Mouse (Mus musculus) kidney, adult 8-10 months (tissue): ENCODE results near the gene Nuak1.
A peak's percentile ranks its signal among the peaks of the same experiment; 100 is the strongest.

Experiments used
- DNase-seq, 2 experiments: peaks; one replicate each; pipeline ENCODE4 v3.0.0; 2022

Nuak1 gene

GRCm38 (mm10) chr10:84376346-84376745, 64.1 kb downstream of the Nuak1 start:
- DNase-seq = no peak

DNA sequence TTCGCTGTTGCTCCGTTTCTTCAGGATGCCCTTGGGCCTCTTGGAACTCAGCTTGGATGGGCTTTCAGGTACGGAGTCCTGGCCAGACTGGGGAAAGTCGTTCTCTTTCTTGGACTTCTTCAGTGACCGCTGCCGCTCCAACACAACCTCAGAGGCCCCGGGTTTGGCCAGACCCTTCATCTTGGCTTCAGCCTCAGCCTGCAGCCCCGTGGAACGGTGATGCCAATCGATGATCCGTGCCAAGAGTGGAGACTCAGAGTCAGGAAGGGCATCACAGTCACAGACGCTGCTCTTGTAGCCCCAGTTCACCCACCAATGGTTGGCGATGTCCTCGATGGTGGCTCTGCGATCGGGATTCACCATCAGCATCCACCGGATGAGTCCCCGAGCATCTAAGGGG, 65.4 kb downstream of the Nuak1 start:
- no peak for DNase-seq

- no peak for DNase-seq
These were observed 66.9 kb downstream of the Nuak1 start for GRCm38 (mm10) chr10:84373476-84373875.

DNA sequence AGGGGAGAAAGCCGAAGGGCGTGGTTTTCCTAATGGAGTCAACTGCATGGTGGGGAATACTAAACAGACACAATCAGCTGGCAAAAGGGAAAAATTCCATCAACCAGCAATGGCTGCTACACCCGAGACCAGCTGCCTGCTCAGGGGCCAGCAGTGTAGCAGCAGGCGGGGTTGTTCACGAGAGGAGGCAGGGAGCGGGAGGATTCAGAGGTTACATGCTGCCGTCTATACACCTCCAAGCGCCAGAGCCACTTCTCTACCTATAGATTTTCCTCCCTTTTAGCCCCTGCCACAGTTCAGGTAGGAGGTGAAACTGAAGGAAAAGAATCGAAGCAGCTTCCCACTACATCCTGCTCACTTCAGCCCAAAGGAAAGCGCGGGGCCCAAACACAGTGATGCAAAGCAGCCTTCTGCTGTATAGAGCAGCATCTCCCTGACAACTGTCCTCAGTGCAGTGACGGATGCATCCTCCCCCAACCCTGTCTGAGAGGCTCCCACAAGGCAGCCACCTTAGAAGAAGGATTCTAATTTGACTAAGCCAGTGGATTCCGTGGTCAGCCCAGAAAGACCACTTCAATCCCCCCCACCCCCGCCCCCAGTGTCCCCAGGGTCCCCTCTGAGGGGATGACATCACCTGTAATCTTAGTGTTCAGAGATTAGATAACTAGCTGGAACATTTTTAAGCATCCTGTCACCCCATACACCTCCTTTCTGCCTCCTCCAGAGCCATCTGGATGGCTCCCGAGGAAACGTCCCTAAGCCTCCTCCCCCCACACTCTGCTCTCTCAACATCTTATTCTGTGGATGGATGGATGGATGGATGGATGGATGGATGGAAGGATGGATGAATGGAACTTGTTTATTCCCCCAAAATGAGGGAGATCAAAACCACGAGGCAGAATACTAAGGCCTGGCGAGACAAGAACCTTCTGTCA, 68.0 kb downstream of the Nuak1 start:
- DNase-seq = no peak

- no peak for DNase-seq
These were observed 68.7 kb downstream of the Nuak1 start for GRCm38 (mm10) chr10:84371681-84372160.

GRCm38 (mm10) chr10:84371230-84371629, 69.2 kb downstream of the Nuak1 start:
- no peak for DNase-seq

DNA sequence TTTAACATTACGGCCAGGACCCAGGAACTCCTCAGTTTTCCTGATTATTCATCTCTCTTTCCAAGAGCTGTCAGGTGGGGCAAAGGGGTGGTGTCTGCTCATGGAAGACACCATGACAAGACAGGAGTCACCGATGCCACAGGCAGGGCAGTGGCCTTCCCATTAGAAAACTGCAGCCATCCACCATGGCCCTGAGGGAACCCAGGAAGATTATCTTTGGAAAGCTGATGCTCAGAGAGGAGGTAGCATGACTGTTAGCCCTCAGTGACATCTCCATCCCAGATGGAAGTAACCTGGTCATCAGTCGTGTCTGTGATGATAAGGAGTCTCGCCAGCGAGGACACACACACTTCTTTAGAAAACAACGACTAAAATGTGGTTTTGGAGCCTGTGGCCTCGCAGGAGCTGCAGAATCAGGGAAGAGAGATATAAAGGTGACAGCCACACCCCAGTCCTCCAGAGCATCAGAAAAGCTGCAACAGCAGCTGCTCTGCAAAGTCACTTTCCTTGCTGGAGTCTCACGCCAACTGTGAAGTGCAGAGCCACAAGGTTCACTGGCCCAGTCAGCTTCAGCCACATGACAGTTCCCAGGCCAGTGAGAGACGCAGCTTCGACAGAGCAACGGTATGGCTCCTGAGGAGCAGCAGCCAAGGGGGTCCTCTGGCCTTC, 70.6 kb downstream of the Nuak1 start:
- DNase-seq = no peak

- no peak for DNase-seq
These were observed 72.2 kb downstream of the Nuak1 start for GRCm38 (mm10) chr10:84368185-84368584.

DNA sequence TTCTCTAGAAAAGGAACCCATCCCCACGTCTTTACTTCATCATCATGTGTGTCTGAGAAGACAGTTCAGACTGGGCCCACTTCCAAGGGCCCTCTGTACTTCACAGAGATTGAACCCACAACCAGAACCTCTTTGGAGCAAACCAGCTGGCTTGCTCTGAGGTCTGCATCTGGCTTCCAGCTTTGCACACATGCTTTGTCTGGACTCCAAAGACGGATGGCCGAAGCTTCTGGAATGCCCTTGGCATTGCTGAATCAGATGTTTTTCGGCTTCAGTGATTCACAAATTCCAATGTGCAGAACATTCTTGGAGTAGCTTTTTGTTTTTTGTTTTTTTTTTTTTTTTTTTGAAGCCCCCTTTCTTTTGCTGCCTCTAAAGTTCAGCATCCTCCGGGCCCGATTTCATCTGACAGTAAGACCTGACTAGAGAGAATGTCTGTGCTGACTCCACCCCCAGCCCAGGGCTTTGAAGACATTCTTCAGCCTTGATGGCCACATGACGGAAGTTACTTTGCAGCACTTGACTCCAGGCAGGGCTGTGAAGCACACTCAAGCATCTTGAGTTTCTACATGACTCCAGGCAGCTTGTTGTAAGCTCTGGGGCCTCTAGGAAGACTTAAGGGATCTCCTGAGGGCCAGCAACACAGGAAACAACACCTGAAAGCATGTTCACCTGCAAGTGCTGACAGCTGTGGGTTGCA, 75.1 kb downstream of the Nuak1 start:
- DNase-seq = no peak

- DNase-seq = no peak
These were observed 76.6 kb downstream of the Nuak1 start for GRCm38 (mm10) chr10:84363833-84364232.

DNA sequence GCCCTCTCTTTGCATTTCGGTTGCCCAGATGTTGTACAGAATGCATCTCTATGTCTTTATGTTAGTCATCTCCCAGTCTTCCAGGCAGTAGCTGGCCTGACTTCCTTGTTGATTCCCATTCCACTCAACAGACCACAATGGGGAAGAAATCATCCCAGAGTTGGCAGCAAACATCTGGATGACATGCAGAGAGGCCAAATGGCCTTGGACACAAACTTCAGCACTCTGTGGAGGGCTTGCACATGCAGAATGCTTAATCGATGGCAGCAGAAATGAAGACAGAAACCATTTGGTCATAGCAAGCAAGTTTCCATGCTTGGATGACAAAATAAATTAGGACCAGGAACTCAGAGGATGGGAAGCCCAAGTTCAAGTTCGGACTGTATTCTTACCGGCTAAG, 79.4 kb downstream of the Nuak1 start:
- DNase-seq = no peak

- DNase-seq = no peak
These were observed 80.0 kb downstream of the Nuak1 start for GRCm38 (mm10) chr10:84360391-84360790.

GRCm38 (mm10) chr10:84358738-84359120, 81.7 kb downstream of the Nuak1 start:
- no peak for DNase-seq

DNA sequence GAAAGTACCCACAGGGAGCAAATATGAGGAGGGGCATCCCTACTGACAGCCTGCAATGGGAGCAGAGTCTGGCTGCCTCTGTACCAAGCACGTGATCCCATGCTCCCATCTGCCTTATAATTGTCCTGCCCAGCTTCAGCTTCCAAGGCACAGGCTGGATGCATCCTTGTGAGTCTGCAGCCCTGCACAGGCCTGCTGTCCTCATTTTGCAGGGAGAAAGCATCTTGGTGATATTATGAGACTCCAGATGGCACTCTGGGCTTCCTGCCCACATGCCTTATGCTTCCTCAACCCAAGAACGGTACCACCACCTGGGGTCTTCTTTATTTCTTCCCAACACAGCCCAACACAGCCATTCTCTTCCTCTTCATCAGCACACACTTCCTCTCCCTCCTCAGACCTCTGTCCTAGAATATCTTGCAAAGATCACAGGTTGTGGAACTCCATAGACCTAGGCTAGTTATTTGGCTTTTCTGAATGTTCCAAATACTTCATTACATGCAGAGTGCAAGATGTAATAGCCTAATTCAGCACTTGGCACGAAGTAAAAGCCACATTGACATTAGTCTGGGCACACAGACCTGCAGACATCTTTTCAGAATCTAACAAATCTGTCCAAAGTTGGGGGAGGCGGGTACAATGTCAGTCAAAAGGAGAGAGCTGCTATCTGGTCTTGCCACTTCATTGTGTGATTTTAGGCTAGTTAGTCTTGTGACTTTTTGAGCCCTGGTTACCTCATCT, 82.2 kb downstream of the Nuak1 start:
- DNase-seq = no peak

- no peak for DNase-seq
These were observed 82.8 kb downstream of the Nuak1 start for GRCm38 (mm10) chr10:84357593-84357992.

GRCm38 (mm10) chr10:84354323-84354722, 86.1 kb downstream of the Nuak1 start:
- DNase-seq = no peak

- no peak for DNase-seq
These were observed 94.7 kb downstream of the Nuak1 start for GRCm38 (mm10) chr10:84345730-84346129.

- DNase-seq = no peak
These were observed 96.9 kb downstream of the Nuak1 start for GRCm38 (mm10) chr10:84343536-84343935.

- peak; percentile 17 to 63 for DNase-seq
These were observed 100.9 kb downstream of the Nuak1 start for GRCm38 (mm10) chr10:84339456-84339855.

- DNase-seq = no peak
These were observed 101.6 kb downstream of the Nuak1 start for GRCm38 (mm10) chr10:84338752-84339151.

DNA sequence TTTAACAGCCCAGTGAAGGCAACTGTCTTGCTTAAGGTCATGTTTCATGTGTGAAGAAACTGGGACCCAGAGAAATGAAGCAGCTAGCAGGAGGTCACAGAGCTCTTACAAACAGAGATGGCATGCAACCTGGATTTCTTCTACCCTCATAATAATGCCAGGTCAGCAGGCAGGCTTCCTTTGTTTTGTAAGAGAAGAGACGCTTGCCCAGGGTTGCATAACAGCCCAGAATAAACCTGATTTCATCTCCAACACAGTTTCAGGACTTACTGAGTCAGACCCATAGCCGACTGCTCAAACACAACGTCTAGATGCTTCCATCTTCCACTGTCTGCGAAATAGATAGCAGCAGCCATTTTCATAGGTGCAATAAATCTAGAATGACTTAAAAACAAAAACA, 105.0 kb downstream of the Nuak1 start:
- DNase-seq = peak in 1 of 2 experiments; percentile 15

DNA sequence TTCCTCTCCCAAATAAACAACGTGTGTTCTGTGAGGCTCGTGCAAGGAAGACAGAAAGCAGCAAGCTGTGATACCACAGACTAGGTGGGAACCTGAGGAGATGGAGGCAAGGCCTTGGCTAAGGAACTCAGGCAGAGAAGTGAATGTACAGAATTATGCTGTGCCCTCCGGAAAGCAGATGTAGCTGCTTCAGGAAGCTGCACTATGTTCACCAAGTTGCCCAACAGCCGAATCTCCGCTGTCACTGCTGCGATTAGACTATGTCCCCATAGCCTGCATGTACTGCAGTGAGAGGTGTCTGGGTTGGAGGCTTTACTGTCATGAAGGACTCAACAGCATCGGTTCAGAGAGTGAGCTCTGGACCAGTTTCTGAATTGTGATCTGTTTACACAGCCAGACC, 110.6 kb downstream of the Nuak1 start:
- no peak for DNase-seq

- no peak for DNase-seq
These were observed 111.1 kb downstream of the Nuak1 start for GRCm38 (mm10) chr10:84329336-84329735.
